Mouse (Mus musculus): ENCODE measurements around the gene Cdca8. TPM values are rescaled to one million over a fixed set of nuclear protein-coding genes. Genes with fewer than 3 reads are reported as not detected.

Cdca8 gene
- polyA plus RNA-seq, 1 experiment: 209 TPM

- Histone ChIP-seq H3K9me3 (replicated peaks; ENCODE audit: control insufficient read depth, insufficient read depth, low read length, poor library complexity, severe bottlenecking) (no peaks in the 10 kb centered on the region), H3K27me3 (ENCODE audit: control insufficient read depth, insufficient read depth, low read length, poor library complexity, severe bottlenecking) (no peaks in the 10 kb centered on the region), H3K4me1 (ENCODE audit: control insufficient read depth, insufficient read depth, low read length) (no peaks in the 10 kb centered on the region), H3K4me3 (ENCODE audit: low read depth, low read length) (no peak overlapping the region), H3K9ac (ENCODE audit: low read depth, poor library complexity, severe bottlenecking) (no peak overlapping the region), H3K27ac (ENCODE audit: insufficient read depth, low read length) (no peak overlapping the region), H3K36me3 (ENCODE audit: control insufficient read depth, insufficient read depth, low read length, poor library complexity, severe bottlenecking) (no peaks in the 10 kb centered on the region)
- TF ChIP-seq CTCF (IDR thresholded peaks at IDR 0.05; ENCODE audit: low read depth, low read length): no peak
- no peak for TF ChIP-seq POLR2A (IDR thresholded peaks at IDR 0.05; ENCODE audit: insufficient read depth, low read length)
- no peak for TF ChIP-seq EP300 (IDR thresholded peaks at IDR 0.05; ENCODE audit: insufficient read depth, low read depth, low read length)
These were observed 21.8 kb upstream of the Cdca8 start for GRCm38 (mm10) chr4:124960940-124961339.

DNA sequence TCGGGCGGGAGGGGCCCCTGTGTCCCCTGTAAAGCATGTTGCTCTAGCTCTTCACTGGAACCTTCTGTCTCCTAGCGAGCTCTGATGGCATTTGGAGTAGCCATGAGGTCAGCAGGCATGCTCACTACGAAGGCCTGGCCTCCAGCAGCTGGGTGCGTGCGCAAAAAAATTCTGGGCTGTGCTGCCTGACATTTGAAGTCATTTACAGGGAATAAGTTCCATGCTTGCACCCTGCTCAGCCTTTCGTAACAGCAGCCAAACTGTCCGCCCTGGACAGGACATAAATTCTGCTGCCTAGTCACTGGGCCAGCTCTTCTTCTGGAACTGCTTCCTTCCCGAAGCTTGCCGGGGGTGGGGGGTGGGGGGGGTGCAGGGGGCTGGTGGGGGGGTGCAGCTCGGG is 20.0 kb upstream of the Cdca8 start:
- H3K4me3 ChIP-seq (ENCODE audit: low read depth, low read length): no peak overlapping the region
- no peak overlapping the region for H3K27ac ChIP-seq (ENCODE audit: insufficient read depth, low read length)
- H3K27me3 ChIP-seq (ENCODE audit: control insufficient read depth, insufficient read depth, low read length, poor library complexity, severe bottlenecking): no peaks in the 10 kb centered on the region
- no peaks in the 10 kb centered on the region for H3K9me3 ChIP-seq (replicated peaks; ENCODE audit: control insufficient read depth, insufficient read depth, low read length, poor library complexity, severe bottlenecking)
- H3K4me1 ChIP-seq (ENCODE audit: control insufficient read depth, insufficient read depth, low read length): no peaks in the 10 kb centered on the region
- TF ChIP-seq POLR2A (IDR thresholded peaks at IDR 0.05; ENCODE audit: insufficient read depth, low read length) (no peak), CTCF (IDR thresholded peaks at IDR 0.05; ENCODE audit: low read depth, low read length) (no peak), EP300 (IDR thresholded peaks at IDR 0.05; ENCODE audit: insufficient read depth, low read depth, low read length) (no peak)
- H3K36me3 ChIP-seq (ENCODE audit: control insufficient read depth, insufficient read depth, low read length, poor library complexity, severe bottlenecking): no peaks in the 10 kb centered on the region
- no peak overlapping the region for H3K9ac ChIP-seq (ENCODE audit: low read depth, poor library complexity, severe bottlenecking)

DNA sequence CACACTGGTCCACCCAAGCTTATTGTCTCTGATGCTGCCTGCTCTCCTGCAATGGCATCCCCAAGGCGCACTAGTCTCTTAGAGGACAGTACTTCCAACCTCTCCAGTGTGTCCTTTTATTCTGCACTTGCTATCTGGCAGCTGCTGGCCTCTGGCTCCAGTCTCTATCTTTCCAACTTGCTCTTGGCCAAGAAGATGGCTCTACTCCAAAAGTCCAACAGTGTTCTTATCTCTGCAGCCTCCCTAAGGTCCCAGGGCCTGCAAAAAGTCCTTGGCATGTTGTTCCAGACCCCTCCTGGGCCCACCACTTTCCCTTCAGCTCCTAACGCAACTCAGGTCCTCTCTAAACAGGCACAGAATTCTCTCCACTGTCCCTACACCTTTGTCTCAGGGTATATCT is 18.2 kb upstream of the Cdca8 start:
- Histone ChIP-seq H3K27ac (ENCODE audit: insufficient read depth, low read length) (no peak overlapping the region), H3K9ac (ENCODE audit: low read depth, poor library complexity, severe bottlenecking) (no peak overlapping the region), H3K36me3 (ENCODE audit: control insufficient read depth, insufficient read depth, low read length, poor library complexity, severe bottlenecking) (no peaks in the 10 kb centered on the region), H3K4me1 (ENCODE audit: control insufficient read depth, insufficient read depth, low read length) (no peaks in the 10 kb centered on the region), H3K4me3 (ENCODE audit: low read depth, low read length) (no peak overlapping the region), H3K9me3 (replicated peaks; ENCODE audit: control insufficient read depth, insufficient read depth, low read length, poor library complexity, severe bottlenecking) (no peaks in the 10 kb centered on the region), H3K27me3 (ENCODE audit: control insufficient read depth, insufficient read depth, low read length, poor library complexity, severe bottlenecking) (no peaks in the 10 kb centered on the region)
- TF ChIP-seq POLR2A (IDR thresholded peaks at IDR 0.05; ENCODE audit: insufficient read depth, low read length) (no peak), EP300 (IDR thresholded peaks at IDR 0.05; ENCODE audit: insufficient read depth, low read depth, low read length) (no peak), CTCF (IDR thresholded peaks at IDR 0.05; ENCODE audit: low read depth, low read length) (no peak)

DNA sequence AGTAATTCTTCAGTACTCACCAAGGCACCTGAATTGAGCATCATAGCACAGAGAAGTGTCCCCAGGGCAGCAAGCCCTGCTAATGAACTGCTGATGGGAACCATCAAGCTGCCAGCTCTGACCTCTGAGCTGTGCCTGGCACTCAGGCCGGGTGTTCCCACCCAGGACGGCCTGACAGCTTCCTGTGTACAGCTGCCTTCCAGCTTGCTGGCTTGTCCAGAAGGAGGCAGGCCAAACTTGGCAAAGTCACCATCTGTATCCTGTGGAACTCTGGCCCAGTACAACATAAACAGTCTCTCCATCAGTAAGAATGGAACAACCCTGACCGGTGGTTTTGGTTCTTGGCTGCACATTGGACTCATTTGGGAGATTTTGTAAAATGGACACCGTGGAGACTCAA is 14.4 kb upstream of the Cdca8 start:
- TF ChIP-seq CTCF (IDR thresholded peaks at IDR 0.05; ENCODE audit: low read depth, low read length) (no peak), POLR2A (IDR thresholded peaks at IDR 0.05; ENCODE audit: insufficient read depth, low read length) (no peak), EP300 (IDR thresholded peaks at IDR 0.05; ENCODE audit: insufficient read depth, low read depth, low read length) (no peak)
- no peaks in the 10 kb centered on the region for H3K9me3 ChIP-seq (replicated peaks; ENCODE audit: control insufficient read depth, insufficient read depth, low read length, poor library complexity, severe bottlenecking)
- no peaks in the 10 kb centered on the region for H3K4me1 ChIP-seq (ENCODE audit: control insufficient read depth, insufficient read depth, low read length)
- no peaks in the 10 kb centered on the region for H3K27me3 ChIP-seq (ENCODE audit: control insufficient read depth, insufficient read depth, low read length, poor library complexity, severe bottlenecking)
- no peak overlapping the region for H3K4me3 ChIP-seq (ENCODE audit: low read depth, low read length)
- no peak overlapping the region for H3K9ac ChIP-seq (ENCODE audit: low read depth, poor library complexity, severe bottlenecking)
- no peak overlapping the region for H3K27ac ChIP-seq (ENCODE audit: insufficient read depth, low read length)
- no peaks in the 10 kb centered on the region for H3K36me3 ChIP-seq (ENCODE audit: control insufficient read depth, insufficient read depth, low read length, poor library complexity, severe bottlenecking)

DNA sequence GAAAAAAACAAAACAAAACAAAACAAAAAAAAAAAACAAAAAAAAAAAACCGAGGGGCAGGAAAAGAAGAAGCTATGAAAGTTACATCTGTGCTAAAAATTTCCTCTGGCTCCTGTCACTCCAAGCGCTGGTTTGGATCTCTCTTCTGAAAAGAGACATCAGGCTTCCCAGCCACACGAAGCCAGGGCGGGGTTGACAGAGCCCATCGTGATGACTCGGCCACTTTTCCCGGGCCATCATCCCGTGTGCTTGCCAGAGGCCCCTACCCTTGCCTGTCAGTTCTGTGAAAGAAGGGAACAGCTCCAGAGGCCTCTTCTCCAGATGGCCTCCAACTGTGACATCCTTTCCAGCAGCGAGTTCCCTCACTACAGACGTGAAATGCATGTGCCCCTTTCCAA is 11.9 kb upstream of the Cdca8 start:
- Histone ChIP-seq H3K4me1 (ENCODE audit: control insufficient read depth, insufficient read depth, low read length) (no peaks in the 10 kb centered on the region), H3K36me3 (ENCODE audit: control insufficient read depth, insufficient read depth, low read length, poor library complexity, severe bottlenecking) (no peaks in the 10 kb centered on the region), H3K9ac (ENCODE audit: low read depth, poor library complexity, severe bottlenecking) (no peak overlapping the region), H3K9me3 (replicated peaks; ENCODE audit: control insufficient read depth, insufficient read depth, low read length, poor library complexity, severe bottlenecking) (no peaks in the 10 kb centered on the region), H3K27ac (ENCODE audit: insufficient read depth, low read length) (no peak overlapping the region), H3K4me3 (ENCODE audit: low read depth, low read length) (no peak overlapping the region), H3K27me3 (ENCODE audit: control insufficient read depth, insufficient read depth, low read length, poor library complexity, severe bottlenecking) (no peaks in the 10 kb centered on the region)
- no peak for TF ChIP-seq EP300 (IDR thresholded peaks at IDR 0.05; ENCODE audit: insufficient read depth, low read depth, low read length)
- no peak for TF ChIP-seq CTCF (IDR thresholded peaks at IDR 0.05; ENCODE audit: low read depth, low read length)
- no peak for TF ChIP-seq POLR2A (IDR thresholded peaks at IDR 0.05; ENCODE audit: insufficient read depth, low read length)

- Histone ChIP-seq H3K4me3 (ENCODE audit: low read depth, low read length) (no peak overlapping the region), H3K4me1 (ENCODE audit: control insufficient read depth, insufficient read depth, low read length) (no peaks in the 10 kb centered on the region), H3K36me3 (ENCODE audit: control insufficient read depth, insufficient read depth, low read length, poor library complexity, severe bottlenecking) (no peaks in the 10 kb centered on the region), H3K27ac (ENCODE audit: insufficient read depth, low read length) (no peak overlapping the region), H3K9ac (ENCODE audit: low read depth, poor library complexity, severe bottlenecking) (no peak overlapping the region), H3K9me3 (replicated peaks; ENCODE audit: control insufficient read depth, insufficient read depth, low read length, poor library complexity, severe bottlenecking) (no peaks in the 10 kb centered on the region), H3K27me3 (ENCODE audit: control insufficient read depth, insufficient read depth, low read length, poor library complexity, severe bottlenecking) (no peaks in the 10 kb centered on the region)
- TF ChIP-seq EP300 (IDR thresholded peaks at IDR 0.05; ENCODE audit: insufficient read depth, low read depth, low read length) (no peak), CTCF (IDR thresholded peaks at IDR 0.05; ENCODE audit: low read depth, low read length) (no peak), POLR2A (IDR thresholded peaks at IDR 0.05; ENCODE audit: insufficient read depth, low read length) (no peak)
These were observed 11.3 kb upstream of the Cdca8 start for GRCm38 (mm10) chr4:124950181-124951035.
